Mouse (Mus musculus): ENCODE data around the gene Cbwd1.
A peak's percentile ranks its signal among the peaks of the same experiment; 100 is the strongest.

Cbwd1 gene

DNA sequence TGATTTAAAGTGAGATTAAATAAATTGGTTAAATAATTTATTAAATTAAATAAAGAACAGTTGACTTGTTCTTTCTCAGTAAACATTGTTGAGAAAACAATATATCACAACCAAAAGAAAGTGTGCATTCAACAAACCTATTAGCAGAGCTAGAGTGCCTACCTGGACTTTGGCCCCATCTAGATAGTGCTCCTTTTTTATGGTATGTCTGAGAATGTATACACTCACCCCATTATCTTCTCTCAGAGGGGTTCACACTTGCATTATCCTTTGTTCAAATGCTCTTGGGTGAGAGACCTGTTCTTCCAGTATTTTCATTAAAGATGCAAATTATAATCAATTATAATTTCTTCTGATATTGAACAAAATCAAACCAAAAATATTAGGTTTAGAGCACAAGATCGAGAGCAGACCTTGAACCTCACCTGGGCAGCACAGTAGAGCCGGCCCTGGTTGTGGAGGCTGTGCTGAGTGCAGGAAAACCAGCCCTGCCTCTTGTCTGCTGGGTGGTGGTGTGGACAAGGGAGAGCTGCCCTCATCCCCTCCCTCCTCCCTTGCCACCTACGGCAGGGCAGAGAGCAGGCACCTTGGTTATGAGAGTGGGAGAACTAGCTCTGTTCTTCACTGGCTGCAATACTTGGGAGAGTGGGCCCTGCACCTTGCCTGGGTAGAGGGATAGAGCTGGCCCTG, 11.4 kb upstream of the Cbwd1 start:
- peak in 1 of 2 experiments; percentile 40 for DNase-seq

DNA sequence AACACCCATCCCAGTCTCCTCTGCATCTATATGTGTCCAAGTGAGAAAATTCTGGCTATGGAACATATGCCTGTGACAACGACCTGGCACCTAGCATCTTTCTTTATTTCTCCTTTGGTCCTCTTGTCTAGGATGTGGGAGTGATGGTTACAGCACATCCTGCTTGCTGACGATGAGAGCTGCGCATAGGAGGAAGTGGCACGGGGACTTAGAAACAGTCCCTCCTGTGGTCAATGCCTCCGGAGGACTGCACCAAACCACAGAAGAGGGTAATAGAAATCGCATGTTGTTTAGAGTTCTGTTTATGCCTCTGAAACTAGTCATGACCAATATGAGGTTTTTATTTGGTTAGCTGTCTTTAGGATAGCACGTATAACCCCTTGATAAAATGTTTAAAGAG, 9.9 kb upstream of the Cbwd1 start:
- DNase-seq: no peak

DNA sequence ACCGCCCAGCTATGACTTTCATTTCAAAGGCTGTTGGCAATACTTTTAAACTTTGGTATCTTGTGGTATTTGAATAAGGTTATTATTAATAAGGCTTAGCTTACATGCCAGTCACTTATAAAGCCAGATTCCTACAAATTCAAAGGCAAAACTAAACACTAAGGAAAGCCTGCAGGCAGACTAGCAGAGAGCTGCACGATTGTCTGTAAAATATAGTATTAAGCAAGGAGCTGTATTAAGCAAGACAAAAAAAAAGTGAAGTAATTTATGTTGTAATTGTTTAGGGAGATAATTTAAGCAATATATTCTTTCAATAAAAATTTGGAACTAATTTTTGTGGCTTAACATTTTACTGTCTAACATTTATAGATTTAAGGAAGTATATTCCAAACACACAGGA, 5.5 kb upstream of the Cbwd1 start:
- no peak for DNase-seq

DNA sequence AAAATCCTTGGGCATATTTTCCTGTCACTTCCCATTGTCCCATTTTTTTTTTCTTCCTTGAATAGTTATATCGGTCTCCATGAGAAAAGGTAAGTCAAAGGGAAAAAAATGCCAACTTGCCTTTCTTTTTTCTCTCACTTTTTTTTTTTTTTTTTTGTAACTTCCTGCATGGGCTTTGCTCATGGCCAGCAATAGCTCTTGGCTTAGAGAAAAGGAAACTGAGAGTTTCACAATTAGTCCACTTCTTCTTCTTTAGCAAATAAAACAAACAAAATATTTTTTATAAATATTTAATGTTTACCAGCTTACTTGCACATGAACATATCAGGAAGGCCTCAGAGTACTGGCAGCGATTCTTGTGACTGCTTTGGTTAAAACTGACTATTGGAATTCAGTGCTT, 4.8 kb upstream of the Cbwd1 start:
- no peak for DNase-seq

DNA sequence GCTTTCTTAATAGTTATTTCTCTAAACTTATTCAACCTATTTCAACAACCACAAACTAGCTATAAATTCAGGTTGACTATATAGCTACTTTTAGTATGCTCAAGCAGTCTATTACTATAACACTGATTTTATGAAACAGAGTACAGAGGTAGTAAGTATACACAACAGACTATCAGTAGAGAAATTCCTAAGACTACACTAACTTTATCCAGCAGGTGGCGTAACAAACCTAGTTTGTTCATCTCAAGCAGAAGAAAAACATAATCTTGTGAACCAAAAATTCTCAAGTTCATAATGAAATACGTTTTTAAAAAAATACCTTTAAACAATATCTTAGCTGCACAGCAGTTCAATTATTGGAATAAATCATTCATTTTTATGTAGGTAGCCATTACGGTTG, 2.9 kb downstream of the Cbwd1 start:
- peak in 1 of 2 experiments; percentile 43 for DNase-seq

DNA sequence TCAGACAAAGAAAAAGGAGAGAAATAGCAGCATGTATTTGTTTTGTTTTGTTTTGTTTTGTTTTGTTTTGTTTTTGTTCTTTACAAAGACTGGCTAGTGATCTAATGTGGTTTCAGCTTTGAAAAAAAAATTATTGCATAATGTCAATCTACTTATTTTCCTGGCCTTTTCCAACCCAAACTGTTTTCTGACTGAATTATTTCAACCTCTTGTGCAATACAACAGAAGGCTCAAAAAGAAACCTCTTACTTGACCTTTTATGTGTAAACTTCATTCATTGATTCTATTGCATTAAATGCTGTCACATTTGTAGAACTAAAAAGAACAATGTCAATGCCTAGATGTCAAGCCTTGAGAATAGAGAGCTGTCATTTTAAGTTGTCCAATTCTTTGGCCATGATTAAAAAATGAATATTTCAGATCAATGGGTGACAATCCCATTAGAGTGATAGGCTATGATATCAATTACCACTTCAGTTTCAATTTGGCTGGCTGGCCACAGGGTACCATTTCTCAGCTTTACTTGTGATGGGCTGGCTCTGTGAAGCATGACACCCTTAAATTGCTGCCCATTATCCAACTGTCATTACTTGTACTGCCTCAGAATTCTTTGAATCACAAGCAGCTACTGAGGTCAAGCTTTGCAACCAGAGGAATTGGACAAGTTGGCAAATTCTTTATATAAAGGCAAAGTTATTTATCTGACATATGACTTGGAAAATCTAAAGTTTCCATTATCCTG, 15.7 kb downstream of the Cbwd1 start:
- no peak for DNase-seq

DNA sequence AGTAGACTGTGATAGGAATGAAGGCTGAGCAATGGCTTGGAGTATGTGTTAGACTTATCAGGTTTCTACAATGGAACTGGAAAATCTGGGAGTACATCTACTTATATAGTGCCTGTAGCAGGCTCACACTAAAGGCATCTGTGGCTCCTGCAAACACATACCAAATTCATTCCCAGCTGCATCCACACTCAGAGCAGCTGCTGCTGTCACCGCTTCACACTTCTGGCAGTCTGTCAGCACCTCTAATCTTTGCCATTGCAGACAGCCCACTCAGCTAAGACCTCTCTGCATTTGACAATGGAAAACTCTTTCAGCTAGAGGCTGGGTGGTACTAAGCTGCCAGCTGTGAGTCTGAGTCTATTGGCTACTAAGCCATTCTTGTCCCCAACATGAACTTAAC, 24.3 kb downstream of the Cbwd1 start:
- no peak for DNase-seq

DNA sequence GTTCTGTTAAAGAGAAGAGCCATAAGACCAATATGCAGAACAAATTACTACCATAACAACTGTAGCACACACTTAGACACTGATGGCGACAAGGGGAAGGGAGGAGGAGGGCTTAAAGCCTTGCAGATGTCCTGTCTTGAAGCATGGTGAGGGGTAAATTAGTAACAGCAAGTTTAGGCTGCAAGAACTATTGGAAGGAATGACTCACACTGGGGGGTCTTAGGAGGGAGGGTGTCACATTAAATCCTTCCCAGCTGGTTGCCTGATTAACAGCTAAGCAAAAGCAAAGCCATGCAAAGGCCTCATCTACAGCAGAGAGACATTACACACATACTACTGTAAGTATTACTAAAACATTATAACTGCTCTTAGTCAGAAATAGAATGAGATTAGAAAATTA, 32.4 kb downstream of the Cbwd1 start:
- no peak for DNase-seq

DNA sequence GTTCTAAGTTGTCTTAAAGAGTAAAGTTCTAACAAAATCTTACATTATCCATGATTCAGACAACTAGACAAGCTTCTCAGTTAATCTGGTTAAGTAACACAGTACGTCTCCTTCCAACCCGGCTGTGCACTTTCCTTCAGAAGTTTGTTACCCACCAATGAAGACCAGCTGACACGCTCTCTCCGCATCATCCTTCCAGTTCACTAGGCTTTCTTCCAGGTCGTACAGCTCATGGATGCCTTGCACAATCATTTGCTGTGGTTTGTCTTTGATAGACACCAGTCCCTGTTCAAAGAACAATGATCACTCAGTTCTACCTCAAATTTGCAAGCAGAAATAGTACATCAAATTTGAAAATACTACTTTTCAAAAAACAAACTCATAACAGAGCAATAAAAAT, 40.5 kb downstream of the Cbwd1 start:
- no peak for DNase-seq

DNA sequence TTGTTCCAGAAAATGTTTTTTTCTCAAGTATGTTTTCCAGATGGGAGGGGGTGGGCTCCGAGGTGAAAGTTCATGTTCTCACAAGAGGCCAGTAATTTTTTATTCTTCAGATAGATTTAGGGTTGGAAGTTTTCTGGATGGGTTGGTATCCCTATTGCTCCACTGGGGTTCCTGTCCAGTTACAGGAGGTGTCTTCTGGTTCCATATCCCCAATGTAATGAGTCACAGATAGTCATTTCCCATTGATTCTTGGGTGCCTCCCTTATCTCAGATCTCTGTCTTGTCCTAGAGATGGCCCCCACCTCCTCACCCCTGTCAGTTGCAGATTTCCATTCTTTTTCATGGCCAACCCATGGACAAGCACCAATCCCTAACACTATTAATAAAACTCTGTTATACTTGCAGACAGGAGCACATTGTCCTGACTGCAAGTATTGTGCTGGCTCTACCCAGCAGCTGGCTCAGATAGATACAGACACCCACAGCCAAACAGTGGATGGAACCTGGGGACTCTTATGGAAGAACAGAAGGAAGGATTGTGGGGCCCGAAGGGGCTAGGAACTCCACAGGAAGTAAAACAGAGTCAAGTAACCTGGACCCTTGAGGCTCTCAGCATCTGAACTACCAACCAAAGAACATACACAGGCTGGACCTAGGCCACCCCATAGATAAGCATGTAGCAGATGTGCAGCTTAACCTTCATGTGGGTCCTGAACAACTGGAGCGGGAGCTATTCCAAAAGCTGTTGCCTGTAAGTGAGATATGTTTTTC, 52.8 kb downstream of the Cbwd1 start:
- no peak for DNase-seq

DNA sequence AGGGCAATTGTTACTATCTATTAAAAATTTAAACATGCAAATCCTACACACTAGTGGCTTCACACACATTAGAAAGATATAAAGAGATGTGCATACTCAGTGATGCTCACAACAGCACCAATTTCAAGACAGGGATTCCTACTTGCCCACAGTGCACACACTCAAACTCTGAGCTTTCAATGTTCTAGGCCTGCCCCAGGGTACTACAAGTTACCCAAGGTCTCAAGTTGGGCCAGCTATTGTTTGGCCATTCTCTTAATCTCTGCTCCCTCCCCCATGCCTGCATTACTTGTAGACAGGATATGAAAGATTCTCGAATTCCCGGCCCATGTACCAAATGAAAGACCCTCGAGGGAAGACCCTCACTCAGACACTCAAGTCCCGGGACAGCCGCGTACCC, 53.8 kb downstream of the Cbwd1 start:
- no peak for DNase-seq

DNA sequence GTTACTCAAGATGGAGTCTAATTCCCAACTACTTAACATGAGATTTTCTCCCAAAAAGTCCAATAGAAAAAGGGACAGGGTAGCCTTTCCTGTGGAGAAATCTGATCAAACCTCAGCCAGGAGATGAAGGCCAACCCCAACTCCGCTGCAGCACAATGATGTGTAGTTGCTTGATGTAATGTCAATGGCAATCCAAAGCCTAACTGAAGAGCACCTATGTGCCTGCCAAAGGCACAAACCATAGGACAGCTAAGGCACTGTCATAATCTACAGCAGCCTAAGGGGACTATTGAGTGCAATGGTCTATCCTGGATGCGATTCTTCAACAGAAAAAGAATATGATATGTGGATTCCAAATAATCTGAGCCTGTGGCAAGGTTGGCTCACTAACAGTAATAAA, 58.6 kb downstream of the Cbwd1 start:
- DNase-seq: no peak

DNA sequence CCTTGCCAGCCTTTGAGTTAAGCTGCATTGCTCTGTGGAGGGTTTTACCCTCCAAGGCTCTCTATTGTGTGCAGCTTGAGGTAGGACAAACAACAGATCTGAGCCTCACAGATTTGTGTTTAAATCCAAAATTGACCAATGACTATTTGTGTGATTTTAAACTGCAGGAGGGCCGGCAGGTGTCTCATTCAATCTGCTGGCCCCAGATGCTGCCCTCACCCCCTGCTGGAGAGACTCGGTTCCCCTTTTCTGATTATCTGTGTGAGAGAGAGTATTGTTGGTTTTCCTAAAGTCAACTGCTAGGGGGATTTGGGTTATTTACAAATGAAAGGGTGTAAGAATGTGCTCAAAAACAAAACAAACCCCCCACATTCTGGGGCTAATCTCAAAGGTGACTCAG, 59.2 kb downstream of the Cbwd1 start:
- no peak for DNase-seq

DNA sequence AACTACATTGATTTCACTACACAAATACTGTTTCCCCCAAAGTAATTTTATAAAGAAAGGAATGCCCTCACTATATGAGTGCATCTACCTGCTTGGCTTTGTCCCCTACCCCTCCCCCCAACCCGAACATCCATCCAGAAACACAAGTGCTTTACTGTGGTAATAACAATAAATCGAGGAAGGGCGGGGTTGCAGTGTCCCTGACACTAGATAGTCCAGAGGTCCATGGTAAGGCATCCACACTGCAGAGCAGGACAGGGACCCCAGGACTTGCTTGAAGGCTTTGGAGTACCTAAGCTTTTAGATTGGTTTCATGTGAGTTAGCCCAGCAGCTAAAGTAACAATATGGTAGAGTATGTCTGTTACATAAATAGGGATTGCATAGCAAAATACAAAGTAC, 59.7 kb downstream of the Cbwd1 start:
- no peak for DNase-seq

DNA sequence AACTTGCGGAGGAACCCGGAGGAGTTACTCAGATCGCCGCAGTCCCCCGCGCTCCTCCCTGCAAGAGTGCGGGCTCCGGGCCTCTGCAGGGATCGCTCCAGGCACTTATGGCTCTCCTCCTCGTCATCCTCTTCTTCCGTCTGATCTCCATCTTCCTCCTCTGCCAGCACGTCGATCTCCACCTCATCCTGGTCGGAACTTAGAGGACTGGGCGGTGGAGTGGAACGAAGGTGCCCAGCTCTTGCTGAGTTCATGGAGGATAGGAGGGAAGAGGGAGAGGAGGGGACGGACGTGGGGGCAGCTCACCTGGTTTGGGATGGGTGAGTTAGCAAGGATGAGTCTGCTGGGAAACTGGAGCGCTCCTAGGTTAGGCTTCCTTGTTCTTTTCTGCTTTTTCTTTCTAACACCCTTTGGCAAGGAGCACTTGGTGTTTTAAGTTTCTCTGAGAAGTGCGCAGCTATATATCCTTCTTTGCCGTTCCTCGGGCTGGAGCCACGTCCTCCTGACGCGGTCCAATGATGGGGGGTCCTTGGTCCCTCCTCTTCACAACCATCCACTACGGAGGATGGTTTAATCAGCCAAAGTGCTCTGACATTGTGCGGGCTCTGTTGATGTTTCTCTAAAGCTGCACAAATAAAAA, 60.7 kb downstream of the Cbwd1 start, which contains the start of gene Foxd4:
TSS of gene Foxd4 (minus strand) at position 617 of the 640 bp plus-strand sequence.
- DNase-seq: no peak

DNA sequence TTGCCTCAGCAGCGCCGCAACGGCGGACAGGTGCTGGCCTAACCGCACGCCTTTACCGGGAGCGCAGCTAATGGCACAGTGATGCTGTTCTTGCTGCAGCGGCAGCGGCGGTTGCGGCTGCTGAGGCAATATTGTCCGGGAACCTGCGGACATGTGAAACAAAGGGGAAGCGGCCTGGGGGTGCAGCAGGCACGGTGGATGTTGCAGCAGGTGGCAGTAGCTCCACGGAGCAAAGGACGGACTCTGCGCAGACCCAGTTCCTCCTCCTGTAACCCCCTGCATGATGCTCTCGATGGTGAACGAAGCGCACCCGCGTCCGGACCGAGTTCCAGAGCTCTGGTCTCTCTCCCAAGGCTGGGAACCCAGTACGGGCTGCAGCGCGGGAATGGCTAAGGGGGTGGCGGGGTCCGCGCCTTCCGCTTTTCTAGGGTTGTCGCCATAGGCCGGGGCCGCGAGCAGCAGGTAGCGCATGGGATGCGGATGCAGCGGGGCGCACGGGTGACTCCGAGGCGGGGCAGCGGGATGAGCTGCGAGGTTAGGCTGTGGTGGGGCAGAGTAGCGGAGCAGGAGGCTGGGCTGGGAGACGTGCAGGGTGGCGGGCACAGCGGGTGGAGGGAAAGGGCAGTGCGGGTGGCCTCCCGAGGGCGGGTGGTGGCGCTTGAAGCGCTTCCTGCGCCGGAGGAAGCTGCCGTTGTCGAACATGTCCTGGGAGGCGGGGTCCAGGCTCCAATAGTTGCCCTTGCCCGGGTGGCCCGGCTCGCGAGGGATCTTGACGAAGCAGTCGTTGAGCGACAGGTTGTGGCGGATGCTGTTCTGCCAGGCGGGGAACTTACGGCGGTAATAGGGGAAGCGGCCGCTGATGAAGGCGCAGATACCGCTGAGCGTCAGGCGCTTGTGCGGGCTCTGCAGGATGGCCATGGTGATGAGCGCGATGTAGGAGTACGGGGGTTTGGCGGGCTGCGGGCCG, 61.5 kb downstream of the Cbwd1 start:
- peak; percentile 4 to 48 for DNase-seq

DNA sequence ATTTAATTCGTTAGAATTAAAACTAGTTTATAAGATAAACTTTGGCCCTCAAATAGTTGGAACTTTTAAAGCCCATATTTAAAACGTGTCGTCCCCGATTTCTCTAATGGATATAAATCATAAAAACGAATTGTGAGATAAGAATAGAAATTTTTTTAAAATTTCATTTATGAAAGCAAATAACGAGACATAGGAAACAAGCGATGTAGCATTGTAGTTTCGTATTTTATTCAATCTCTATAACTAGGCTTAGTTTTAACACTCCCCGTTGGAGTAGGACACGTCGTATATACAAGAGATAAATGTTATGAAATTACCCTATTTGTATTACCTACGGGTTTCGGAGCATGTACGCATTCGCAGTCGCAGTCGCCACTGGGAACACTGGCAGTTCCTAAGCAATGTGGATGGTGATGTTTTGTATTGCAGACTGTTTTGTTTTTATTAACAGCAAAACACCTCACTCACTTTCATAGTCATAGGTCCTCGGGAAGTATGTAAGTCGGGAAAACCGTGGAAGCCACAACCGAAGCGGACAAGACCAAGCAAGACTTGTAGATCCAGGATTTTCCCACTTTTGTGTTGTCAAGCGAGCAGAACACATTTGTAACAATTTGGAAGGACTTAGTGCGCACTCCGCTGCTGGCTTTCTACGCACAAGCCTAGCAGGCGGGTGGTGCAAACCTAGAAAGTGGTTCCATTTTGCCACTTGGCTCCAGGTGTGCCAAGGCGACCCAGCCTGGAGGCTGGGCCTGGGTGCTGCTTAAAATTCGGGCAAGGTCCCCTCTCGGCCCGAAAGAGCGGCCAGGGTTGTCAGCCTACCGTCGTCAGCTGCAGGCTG, 62.5 kb downstream of the Cbwd1 start:
- DNase-seq: no peak

DNA sequence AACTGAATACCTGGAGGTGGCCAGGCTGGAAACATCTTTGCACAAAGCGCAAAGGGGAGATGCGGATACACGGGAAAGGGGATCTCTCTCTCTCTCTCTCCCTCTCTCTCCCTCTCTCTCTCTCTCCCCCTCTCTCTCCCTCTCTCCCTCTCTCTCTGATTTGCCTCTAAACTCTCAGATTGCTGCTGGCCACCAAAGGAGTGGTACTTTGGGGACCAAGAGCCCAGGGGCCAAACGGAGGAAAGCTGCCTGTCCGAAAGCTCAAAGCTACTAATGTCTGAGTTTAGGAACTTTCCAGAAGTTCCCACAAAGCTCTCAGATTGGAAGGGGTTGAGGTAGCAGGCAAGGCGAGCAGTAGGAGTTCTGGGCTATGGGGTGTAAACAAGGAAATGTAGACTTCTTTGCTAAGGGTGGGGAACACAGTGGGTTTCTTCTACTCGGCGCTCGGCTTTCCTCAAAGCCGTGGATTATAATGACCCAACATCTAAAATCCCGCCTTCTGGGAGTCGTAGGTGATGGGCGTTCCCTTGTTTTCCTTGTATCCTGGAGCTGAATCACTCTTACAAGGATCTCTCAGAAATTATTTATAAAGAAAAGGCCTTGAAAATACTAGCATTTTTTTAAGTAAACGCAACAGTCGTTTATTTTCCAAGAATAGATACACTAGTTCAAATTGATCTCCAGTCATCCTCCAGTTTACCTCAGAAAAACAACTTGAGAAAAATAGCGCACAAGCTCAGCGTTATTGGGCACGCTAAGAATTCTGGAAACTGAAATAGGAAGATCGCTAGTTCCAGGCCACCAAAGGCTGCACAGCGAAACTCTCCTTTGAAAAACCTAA, 63.3 kb downstream of the Cbwd1 start:
- DNase-seq: no peak

DNA sequence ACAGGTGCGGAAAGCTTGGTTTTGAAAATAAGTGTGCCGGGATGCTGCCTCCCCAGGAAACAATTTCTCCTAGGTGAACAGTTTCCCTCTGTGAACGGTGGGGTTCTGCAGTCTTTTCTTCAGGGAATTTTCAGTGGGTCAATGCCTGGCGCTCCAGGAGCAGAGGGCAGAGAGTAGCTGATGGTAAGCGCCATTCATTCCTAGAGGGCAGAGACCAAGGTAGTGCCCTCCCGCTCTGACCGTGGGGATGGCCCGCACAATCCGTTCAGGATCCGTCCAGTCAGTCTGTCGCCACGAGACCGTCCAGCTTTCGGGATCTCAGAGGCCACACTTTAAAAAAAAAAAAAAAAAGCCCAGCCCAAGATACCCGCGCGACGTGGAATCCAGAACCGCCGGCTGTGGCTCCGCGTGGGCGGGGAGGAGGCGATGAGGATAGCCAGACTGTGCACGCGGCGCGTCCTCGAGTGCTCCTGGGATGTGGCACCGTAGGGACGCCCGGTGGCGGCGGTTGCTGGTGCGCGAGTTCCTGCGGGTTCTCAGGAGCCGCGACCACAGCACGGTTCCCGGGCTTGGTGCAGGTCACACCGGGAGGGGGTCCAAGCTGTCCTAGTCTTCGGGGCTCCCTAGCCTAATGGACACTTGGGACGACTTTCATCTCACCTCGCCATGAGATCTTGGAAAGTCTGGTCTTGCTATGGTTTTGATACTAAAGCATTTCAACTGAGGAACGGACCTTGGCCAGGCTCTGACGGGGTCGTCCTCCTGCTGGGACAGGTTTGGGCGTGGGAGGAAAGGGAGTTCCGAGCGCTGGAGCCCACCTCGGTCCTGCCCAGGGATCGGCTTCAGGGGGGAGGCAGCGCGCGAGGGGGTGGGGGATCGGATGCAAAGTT, 64.2 kb downstream of the Cbwd1 start:
- peak in 1 of 2 experiments; percentile 38 for DNase-seq

All from kidney, postnatal 25 days (tissue).